Mouse (Mus musculus): Measurements from ENCODE around the gene Med24. TPM values are rescaled to one million over a fixed set of nuclear protein-coding genes. Genes with fewer than 3 reads are reported as not detected.

Med24 gene
- polyA plus RNA-seq, 3 experiments from 2014 or later = 23.8 to 32.5 (median 28.3) TPM

DNA sequence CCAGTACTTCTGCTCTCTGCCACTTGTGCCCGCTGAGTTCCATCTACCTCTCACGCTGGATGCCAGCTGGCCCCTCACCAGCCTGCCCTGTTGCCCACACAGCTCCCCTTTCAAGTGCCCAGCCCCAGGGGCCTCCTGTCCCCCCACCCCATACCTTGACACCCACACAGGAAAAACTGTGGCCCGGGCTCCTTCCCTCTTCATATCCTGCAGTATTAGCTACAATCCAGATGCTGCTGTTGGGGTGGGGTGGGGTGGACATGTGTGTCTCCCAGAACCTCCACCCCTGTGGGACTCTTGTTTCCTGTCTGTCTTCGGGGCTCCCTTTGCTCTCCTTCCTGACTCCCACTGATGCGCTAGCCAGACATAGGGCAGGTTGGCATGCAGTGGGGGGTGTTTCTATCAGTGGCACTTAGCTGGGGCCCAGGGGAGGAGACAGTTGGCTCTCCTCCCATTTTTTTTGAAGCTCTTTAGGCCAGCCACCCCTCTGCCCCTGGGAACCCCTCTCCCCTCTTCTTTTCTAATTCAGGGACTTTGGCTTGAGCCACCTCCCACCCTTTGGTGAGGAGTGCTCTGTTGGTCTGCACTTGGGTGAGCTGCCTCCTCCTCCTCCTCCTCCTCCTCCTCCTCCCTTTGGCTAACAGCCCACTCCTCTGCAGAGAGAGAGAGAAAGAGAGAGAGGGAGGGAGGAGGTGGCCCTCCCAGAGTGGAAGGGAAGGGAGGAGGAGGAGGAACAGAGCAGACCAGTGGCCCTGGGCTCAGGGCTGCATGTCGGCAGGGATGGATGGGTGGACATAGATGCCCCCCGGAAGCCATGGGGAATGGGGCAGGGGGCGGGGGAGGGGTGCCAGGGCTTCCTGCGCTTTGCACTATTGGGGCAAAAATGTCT is 36.4 kb upstream of the Med24 start:
- no peak for ATAC-seq

DNA sequence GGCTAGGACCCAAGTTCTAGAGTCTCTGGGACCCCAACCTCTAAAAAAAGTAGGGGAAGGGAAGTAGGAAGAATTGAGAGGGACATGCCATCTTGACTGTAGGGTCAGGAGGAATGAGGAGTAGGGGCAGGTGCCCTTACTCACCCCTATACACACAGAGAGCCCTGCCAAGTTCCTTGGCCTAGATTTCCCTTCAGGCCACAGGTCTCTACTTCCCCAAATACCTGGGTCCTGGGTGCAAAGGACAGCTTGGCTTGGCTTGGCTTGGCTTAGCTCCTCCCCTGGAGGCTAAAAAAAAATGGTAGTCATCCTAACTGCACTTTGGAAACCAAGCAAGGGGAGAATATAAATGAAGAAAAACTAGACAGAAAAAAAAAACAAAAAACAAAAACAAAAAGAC is 35.5 kb upstream of the Med24 start:
- no peak for ATAC-seq

DNA sequence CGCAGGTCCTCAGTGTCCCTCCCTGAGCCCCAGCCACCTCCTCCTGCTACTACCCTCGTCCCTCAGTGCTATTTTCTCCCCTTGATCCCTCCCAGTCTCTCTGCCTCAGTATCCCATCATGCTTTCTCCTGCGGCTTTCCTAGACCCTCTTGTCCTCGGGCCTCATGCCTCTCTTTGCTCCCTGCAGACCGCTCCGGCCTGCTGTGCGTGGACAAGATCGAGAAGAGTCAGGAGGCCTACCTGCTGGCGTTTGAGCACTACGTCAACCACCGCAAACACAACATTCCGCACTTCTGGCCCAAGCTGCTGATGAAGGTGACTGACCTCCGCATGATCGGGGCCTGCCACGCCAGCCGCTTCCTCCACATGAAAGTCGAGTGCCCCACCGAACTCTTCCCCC is 34.9 kb upstream of the Med24 start:
- no peak for ATAC-seq

DNA sequence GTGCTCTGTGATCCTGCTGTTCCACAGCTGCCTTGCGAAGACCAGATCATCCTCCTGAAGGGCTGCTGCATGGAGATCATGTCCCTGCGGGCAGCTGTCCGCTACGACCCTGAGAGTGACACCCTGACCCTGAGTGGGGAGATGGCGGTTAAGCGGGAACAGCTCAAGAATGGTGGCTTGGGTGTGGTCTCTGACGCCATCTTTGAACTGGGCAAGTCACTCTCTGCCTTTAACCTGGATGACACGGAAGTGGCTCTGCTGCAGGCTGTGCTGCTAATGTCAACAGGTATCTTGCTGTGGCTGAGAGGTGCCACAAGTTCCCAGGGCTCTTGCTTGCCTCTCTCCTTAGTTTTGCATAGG is 34.2 kb upstream of the Med24 start:
- no peak for ATAC-seq

DNA sequence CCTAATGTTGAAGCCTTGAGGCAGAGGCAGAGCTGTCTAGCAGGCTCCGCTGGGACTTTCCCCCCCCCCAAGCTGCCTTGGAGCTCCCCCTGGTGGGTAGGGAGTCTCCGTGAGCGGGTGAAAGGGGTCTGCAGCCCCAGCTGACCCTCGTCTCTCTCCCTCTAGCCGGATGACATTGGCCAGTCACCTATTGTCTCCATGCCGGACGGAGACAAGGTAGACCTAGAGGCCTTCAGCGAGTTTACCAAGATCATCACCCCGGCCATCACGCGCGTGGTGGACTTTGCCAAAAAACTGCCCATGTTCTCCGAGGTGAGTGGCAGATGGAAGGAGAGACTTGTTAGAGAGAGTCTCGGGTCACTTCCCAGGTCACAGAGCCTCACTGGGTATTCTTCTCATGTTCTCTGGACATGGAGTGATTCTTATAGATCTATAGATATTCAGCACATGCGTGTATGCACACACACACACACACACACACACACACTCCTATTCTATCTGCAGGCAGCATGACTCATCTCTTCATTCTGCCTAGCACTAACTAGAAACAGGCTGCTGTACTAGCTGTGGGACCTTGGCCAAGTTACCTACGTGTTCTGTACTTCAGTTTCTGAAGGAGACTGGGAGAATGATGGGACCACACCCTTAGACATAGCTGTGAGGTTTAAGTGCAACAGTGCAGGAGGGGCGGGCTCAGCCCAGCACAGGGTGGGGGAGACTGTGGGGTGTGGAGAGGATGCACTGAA is 33.7 kb upstream of the Med24 start:
- no peak for ATAC-seq

DNA sequence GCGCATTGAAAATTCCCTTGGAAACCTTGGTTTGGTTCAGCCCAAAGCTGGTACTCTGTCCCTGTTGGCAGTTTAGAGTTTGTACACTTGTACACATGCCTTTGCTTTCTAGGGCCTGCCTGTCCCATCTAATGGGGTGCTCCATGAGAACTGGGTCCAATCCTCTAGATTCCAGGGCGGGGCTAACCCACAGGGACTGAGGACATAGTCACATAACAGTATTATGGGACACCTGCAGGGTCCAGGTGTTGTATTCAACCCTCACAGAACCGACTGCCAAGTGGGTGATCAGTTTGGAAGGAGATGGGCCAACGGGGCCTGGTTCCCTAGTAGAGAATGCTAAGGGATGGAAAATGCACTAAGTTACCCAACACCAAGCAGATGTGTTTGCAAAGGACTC is 32.7 kb upstream of the Med24 start:
- ATAC-seq = no peak

DNA sequence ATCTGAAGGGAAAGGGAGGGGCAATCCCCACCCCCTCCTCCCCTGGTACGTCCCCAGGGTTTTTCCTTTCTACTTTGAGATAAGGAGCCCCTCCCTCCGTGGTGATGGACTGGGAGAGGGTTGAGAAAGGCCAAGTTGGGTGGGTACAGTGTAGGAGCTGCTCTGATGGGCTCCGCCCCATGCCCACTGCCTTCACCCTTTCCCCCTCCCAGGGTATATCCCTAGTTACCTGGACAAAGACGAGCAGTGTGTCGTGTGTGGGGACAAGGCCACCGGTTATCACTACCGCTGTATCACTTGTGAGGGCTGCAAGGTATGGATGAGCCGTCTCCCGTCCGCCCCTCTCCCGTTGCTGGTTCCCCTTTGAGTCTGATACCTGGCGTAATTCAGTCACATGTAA is 27.5 kb upstream of the Med24 start:
- ATAC-seq = no peak

DNA sequence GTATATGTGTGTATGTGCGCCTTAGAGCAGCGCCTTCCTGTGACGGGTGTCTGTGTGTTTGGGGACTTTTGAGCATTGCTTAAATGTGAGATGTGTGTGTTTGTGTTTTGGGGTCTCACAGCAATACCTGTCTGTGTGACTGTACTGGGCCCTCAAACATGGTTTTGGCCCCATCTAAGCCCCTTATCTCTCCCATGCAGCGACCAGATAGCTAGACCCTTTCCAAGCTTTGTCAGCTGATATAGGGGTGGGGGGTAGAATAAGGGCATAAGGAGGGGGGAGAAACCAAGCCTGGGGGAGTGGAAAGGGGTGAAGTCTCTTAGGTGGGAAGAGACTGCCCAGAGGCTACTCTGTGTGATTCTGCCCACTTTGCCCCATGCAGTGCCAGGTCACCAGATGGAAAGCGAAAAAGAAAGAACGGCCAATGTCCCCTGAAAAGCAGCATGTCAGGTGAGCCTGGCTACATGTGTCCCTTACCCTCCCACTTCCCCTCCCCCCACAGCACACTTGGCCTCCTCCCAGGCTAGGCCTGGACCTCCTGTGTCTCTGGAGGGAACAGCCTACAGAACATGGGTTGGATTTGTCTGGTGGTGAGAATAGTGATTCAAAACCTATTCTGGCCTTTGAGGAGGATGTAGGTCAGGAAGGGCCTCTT is 26.6 kb upstream of the Med24 start:
- ATAC-seq = no peak

DNA sequence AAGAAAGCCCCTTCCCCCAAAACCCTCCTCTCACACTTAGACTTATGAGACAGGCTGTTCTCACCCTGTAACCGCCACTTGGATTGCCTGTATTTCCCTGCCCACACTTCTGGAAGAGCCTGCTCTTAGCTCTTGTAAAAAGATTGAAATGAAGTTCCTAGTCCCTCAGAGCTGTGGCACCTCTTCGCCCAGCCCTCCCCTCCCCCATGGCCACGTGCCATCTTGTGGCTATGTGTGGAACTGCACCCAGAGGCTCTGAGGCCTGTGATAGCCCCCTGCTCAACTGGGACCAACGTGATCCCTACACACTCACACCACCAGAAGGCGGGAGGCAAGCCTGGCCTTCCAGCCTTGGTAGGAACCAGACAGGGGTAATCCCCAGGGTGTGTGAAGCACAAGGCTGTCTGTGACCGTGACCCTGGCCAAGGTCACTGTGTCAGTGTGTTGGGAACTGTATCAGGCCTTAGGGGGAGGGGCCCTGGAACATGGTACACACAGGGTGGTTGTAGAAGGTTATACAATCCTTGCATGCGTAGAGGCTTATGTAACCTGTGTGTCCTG is 25.5 kb upstream of the Med24 start:
- peak; percentile 48 for ATAC-seq

DNA sequence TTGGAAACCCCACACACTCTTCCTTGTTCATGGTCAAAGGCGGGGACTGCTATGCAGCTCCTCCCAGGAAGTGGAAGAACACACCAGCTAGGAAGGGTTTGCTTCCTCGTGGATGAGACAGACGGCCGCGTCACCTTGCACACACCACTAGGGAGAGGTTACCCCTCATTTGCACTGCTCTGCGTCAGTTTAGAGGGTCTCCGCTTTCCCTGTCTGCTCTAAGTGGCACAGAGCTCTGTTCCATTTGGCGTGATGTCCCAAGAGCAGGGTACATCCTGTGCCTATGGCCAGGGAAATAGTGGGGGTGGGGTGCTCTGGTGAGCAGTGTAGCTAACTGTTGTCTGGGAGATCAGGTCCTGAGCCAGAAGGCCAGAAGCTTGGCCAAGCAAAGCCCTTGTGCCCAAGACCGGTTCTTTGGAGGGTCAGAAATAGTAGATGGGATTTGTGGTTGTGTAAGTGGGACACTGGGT is 25.0 kb upstream of the Med24 start:
- ATAC-seq = no peak

DNA sequence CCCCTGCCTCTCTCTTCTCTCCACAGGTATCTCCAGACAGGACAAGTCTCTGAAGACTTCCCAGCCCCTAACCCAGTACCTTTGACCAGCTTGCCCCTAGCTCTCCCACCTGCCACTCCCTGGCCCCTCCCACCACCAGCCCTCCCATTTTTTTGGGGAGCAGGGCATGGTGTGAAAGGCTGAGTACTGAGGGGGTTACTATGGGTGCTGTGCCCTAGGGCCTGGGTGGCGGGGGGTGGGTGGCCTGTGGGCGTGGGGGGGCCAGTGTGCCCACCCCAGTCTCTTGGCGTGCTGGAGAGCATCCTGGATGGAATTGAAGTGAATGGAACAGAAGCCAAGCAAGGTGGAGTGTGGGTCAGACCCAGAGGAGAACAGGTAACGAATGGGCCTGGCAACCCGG is 24.0 kb upstream of the Med24 start:
- no peak for ATAC-seq

DNA sequence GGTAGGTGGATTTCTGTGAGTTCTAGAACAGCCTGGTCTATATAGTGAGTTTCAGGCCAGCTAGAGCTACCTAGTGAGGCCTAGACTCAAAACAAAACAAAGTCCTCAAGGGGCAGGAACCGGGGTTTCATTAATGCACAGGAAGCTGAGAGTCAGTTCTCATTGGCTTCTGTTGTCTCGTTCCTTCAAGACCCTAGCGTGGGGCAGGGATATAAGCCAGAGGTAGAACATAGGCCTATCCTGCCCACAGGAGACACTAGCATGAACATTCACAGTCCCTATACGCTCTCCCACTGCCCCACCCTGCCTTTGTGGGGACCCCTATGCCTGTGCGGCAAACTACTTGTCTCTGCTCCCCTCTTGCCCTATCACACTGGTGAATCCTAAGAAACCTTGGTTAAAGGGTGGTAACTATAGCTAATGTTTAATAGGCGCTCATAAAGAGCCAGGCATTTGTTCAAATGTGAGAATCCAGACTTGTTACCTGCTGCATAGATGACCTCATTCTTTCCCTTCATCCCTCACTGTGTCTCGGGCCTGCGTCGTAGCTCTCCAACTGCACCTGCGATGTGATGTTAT is 23.4 kb upstream of the Med24 start:
- ATAC-seq = no peak

DNA sequence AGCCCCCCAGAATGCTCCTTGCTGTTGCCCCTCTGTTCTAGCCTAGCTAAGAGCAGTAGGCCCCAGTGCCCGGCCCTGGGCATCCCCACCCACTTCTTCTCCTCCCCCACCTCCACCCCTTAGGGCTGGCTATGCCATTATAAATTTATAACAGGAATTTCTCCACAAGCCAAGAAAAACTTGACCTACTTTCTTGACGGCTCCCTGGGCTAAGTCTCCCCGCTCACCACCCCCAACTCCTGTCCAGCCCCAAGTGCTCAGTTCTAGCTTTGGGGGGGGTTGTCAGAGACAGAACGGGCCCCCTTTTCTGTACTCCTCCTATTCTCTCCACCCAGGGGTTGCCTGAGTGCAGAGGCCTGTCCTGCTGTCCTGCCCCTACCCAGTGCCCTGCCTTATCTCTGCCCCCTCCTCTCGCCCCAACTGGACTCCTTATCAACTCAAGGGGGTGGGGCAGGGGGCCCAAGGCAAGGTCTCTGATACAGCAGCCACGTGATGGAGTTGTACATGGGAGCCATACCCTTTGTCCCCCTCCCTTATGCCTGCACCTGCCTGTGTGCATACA is 22.1 kb upstream of the Med24 start:
- ATAC-seq = no peak

DNA sequence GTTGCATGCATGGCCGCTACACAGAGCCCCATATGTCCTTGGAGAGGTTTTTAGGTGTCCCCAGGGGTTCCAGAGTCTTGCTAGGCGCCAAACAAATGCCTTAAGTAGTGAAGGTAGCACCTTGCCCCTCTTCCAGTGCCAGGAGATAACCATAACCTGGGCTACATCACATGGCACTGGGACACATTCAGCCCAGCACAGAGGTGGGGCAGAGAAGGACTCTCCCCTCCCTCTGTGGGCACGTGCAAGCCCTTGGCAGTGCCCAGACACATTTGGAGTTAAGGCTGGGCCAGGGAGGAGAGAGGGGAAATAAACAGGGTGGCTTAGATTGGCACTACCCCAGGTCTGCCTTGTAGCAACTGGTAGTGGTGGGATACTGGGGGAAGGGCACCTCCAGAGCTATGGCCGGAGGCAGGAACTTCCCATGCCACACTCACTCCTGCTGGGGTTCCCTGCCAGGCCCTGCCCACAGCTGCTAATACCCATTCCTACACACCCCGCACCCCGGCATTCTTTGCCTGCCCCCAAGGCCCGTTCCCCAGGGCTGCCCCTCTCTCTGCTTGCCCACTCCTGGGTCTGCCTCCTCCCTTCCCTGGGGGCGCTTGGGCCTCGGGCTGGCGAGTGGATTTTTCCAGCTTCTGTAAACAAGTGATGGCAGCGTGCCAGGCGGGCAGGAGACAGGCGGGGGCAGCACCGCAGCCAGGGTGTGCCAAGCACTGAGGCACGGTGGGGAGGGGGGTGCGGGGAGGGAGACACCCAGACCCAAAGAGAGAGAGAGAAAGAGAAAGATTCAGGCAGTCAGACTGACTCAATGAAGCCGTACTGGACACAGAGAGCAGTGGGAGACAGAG is 21.3 kb upstream of the Med24 start:
- ATAC-seq = no peak

DNA sequence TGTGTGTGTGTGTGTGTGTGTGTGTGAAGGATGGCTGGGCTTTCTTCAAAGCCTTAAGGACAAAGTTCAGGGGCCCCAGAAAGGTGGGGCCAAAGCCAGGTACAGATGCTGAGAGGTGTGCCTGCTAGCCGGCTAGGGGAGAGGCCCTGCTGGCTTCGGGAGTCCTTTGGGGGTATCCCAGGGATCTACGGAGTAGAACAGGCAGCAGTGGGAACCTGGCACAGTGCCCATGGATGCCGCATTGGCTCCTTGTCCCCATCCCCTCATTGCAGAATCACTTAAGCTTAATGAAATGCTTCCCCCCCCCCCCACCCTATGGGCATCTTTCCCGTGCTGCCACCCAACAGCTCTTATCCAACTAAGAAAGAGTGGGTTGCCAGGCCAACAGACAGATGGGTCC is 20.5 kb upstream of the Med24 start:
- ATAC-seq = no peak

DNA sequence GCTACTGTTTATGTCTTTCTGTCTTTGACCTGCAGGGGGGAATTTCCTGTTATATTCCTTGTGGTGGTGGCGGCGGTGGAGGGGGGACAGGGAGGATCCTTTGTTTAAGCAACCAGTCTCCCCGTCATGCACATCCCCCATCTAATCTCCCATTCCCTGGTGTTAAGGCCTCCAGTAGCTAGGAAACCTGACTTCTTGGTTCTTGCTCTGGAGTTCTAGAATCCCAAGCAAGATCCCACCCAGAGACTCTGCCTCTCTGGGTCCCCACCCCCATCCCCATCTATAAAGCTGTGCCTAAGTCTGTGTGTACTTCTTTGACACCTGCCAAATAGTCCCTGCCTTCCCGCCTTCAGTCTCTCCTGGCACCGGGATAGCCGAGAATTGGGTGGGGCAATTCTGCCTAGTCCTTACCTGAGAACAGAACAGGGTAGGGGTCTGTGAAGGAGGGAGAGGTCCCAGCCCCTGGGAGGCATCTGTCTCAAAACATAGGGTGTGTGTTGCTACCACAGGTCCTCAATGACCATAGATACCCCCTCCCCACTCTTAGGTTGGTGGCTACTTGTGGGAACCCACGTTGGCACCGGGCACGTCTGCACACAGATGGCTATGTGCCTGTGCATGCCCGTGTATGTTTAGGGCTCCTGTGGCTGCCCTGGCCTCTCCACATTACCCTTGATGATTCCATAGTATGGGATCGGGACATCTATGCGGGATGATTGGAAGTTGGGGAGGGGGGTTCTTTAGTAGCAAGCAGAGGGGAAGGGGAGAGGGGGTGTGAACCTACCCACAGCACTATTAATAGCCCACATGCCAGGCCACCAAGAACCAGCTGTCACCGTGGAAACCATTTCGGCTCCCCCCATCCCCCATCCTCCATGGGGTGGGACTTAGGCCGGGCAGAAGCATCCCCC is 19.5 kb upstream of the Med24 start:
- ATAC-seq = no peak

DNA sequence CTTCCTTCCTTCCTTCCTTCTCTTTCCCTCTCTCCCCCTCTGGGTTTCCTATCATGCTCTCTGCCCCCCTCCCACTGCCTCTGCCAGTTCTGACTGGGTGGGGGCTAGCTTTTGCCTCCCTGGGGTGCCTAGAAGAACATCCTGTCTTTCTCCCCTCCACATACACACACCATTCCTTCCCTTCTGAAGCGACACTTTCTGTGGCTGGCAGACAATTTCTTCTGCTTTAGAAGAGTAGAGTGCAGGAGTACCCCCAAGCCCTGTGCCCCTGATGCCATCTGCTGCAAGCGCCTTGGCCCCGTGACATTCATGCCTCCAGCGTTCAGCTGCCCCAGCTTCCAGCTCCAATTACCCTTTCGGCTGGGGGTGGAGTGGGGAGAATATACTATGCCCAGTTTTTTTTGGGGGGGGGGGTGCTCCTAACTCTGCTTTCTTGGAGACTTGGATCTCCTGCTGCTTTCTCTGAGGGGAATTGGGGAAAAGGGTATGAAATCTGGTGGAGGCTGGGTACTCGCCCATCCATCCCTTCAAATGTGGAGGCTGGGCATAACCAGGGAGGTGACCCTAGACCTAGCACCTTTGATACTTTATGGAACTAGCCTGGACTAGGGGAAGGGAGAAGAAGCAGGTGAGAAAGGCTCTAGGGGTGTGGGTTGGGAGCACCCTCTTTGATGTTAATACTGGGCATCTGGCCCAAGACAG is 18.7 kb upstream of the Med24 start:
- ATAC-seq = peak; percentile 54

DNA sequence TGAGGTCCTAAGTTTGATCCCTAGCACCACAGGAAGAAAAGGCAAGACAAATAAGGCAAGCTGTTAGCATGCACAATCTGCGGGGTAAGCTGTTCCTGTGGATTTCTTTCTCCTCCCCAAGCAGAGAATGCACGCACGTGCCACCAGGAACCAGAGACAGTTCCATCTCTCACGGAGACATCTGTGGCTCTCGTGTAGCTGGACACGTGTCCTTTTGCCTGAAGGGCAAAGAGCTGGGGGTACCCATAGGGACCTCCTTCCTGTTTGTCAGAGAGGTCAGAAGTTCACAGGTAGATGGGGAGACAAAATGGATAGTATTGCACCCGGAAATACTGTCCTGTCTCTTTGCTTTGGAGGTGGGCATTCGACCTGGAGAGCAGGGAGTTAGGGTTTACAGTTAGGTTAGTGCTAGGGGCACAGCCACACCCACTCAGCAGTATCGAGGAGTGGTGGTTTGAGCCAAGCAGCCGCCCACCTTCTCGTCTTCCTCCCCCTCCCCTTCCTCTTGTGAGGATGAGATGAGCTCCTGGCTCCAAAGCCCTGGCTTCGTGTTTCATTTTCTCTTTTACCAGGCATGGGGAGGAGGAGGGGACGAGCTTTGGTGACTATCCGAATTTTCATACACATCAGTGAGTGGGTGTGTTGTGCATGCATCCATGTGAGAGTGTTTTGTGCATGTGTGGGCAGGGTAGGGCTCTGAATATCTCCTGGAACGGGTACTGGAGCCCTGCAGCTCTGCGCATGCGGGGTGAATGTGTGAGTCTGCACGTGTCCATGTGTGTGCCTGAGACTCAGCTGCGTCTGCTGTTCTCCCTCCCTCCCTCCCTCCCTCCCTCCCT is 17.8 kb upstream of the Med24 start:
- ATAC-seq = peak; percentile 70

Measured in inflammation-experienced regulatory T-cells, adult 6 months (primary cell).